Mouse (Mus musculus) heart, adult 8-10 months (tissue): Measurements from ENCODE around the gene Ccdc34. TPM values are rescaled to one million over a fixed set of nuclear protein-coding genes. Genes with fewer than 3 reads are reported as not detected.
A peak's percentile ranks its signal among the peaks of the same experiment; 100 is the strongest.

Source experiments
- DNase-seq: peaks from one replicate; pipeline ENCODE4 v3.0.0; 2022; ENCODE audit warnings: low spot score
- total RNA-seq, 4 experiments: library from RNA; stranded (reverse); gene quantifications; 2 replicates each; pipeline ENCODE4 v1.2.4; 2022

Gene Ccdc34
- total RNA-seq = 1 to 10 TPM; 3.9 to 4.8 (median 4.5) TPM

GRCm38 (mm10) chr2:110017616-110018505, at the start of gene Ccdc34:
Gene Ccdc34, plus strand, starts transcription at chr2:110017817.
- DNase-seq = peak; percentile 91

GRCm38 (mm10) chr2:109969381-109969780, 48.2 kb upstream of the Ccdc34 start:
- DNase-seq = no peak

- DNase-seq = no peak
These were observed 47.6 kb upstream of the Ccdc34 start for GRCm38 (mm10) chr2:109969926-109970532.

GRCm38 (mm10) chr2:109970744-109971410, 46.7 kb upstream of the Ccdc34 start:
- DNase-seq = no peak

GRCm38 (mm10) chr2:109972310-109972709, 45.3 kb upstream of the Ccdc34 start:
- no peak for DNase-seq

GRCm38 (mm10) chr2:109972922-109973321, 44.7 kb upstream of the Ccdc34 start:
- DNase-seq = no peak

- DNase-seq = peak; percentile 34
These were observed 42.8 kb upstream of the Ccdc34 start for GRCm38 (mm10) chr2:109974807-109975206.

GRCm38 (mm10) chr2:109976181-109976580, 41.4 kb upstream of the Ccdc34 start:
- DNase-seq = no peak

GRCm38 (mm10) chr2:109977322-109977721, 40.3 kb upstream of the Ccdc34 start:
- DNase-seq = no peak

GRCm38 (mm10) chr2:109979209-109979608, 38.4 kb upstream of the Ccdc34 start:
- DNase-seq = no peak

- no peak for DNase-seq
These were observed 34.2 kb upstream of the Ccdc34 start for GRCm38 (mm10) chr2:109983435-109983834.

- no peak for DNase-seq
These were observed 32.7 kb upstream of the Ccdc34 start for GRCm38 (mm10) chr2:109984930-109985329.

GRCm38 (mm10) chr2:109985560-109985959, 32.1 kb upstream of the Ccdc34 start:
- no peak for DNase-seq

- no peak for DNase-seq
These were observed 31.4 kb upstream of the Ccdc34 start for GRCm38 (mm10) chr2:109986036-109986785.

- DNase-seq = no peak
These were observed 29.7 kb upstream of the Ccdc34 start for GRCm38 (mm10) chr2:109987946-109988345.

- DNase-seq = no peak
These were observed 28.4 kb upstream of the Ccdc34 start for GRCm38 (mm10) chr2:109989196-109989595.

GRCm38 (mm10) chr2:109989679-109990473, 27.7 kb upstream of the Ccdc34 start:
- DNase-seq = no peak

- no peak for DNase-seq
These were observed 25.9 kb upstream of the Ccdc34 start for GRCm38 (mm10) chr2:109991754-109992153.

- DNase-seq = no peak
These were observed 25.1 kb upstream of the Ccdc34 start for GRCm38 (mm10) chr2:109992448-109993073.

- no peak for DNase-seq
These were observed 24.2 kb upstream of the Ccdc34 start for GRCm38 (mm10) chr2:109993404-109993803.
